Mouse (Mus musculus): ENCODE data around the gene Nsd1. TPM values are rescaled to one million over a fixed set of nuclear protein-coding genes. Genes with fewer than 3 reads are reported as not detected.

Nsd1 gene
- polyA plus RNA-seq (2012; rRNA removed): 51.9 and 60.8 TPM in 2 replicates

DNA sequence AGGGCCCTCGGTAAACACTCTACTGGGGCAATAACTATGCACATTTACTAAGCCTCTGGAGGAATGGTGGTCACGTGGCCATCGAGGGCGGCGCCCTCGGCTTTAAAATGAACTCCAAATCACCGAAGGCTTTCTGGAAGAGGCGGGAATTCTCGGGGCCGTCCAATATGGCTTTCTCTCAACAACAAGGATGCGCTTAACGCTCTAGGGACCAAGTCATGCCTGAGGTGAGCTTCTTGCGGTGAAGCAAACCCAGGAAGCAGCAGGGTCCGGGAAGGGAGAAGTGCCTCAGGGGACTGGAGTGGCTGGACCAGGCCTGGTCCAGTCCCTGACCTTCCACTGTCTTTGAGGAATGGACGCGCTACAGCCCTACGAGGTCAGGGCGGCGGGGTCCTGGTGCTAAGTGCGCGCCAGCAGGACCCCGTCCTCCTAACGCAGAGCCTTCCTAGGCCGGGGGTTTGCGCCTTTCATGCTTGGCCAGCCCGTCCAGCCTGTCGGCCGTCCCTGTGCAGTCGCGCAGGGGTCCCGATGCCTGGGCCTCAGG is at the start of gene Nsd1:
TSS of gene Nsd1 (plus strand) at position 134 of the 544 bp plus-strand sequence.

DNA sequence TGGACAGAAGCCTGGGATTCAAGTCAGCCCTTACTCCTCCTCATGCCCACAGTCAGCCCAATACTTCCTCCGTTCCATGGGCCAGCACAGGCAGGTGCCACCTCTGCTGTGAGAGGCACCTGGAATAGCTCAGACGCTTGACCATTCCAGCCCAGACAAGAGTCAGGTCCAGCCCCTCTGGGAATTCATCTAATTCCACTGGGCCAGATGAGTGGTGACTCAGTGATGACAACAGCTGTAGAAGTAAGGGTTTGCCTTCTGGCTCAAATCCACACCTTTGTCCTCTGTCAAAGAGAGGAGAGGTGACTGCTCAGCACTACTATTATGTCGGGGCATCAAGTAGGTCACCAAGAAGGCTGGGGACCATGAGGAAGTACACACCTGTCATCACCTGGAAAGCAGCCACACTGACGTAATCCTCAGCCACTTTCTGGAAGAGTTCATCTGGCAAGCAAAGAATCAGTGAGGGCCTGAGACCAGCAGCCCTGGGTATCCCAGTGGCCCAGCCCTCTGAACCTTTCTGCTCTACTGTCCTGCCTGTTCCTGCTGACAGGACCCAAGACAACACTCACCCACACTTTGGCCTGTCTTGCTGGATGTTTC is 110.5 kb downstream of the Nsd1 start, which contains the start of gene Prelid1:
TSS of gene Prelid1 (plus strand) at position 570 of the 603 bp plus-strand sequence.

DNA sequence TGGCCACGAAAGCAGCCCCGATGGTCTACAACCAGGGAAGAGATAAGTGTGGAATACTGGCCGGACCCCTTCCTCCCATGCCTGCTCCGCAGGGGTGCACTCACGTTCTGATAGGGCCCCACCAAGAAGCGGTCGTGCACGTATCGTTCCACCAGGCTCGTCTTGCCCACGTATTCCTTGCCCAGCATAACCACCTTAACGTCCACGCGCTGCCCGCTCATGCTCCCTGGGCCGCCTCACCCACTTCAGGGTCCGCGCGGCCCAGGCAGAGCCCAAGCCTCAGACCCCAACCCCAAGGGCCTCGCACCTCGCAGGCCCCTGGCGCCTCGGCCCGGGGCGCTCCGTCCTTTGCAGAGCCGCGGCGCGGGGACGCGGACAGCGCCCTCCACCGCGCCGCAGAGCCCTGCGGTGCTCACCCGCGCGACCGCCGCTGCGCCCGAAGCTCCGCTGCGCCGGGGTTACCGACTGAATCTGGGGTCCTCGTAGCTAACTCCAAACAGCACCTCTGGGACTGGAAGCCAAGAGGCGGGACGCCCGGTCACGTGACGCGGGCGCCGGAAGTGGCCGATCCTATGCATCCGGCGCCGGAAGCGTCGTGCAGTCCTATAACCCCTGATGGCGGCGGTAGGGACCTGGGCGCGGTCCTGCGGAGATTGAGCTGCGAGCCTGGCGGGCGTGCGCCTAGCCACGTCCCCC is 112.0 kb downstream of the Nsd1 start, which contains the start of gene Rab24:
TSS of gene Rab24 (minus strand) at position 513 of the 696 bp plus-strand sequence.

DNA sequence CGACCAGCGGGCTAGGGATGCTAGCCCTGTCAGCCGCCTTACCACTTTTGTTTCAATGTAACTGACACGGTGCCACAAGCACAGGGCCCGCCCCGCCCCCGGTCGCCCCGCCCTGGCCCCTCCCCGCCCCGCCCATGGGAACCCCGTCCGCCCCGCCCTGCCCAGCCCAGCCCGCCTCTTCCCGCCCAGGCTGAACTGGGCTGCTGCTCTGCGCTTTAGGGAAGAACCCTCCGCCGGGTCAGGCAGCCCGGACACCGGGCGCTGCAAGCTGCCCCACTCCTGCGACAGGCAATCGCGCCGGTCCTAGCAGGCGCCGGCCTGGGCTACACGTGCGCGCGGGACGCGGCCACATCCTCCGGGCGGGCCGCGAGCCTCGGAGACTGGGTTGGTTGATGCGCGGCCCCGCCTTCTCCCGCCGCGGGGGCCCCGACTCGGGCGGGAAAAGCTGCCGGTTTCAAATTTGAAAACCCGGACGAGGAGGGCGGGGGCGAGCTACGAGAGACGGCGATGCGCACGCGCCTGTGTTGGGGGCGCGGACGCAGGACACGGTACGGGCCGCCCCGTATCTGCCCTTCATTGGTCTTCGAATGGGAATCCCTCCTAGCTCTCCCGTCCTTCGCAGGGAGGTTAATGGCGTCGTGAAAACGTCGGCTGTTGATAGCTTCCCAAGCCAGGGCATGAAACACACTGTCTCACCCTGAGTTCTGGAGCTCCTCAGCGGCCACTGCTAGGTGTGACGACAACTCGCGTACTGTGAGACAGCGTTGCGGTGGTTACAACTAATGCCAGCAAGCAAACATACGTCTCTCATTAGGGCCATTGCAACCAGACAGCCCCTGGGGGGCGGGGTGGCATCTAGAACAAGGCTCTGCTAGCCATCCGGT is 120.3 kb downstream of the Nsd1 start, which contains the start of gene Mxd3:
TSS of gene Mxd3 (minus strand) at position 141 of the 884 bp plus-strand sequence.

GRCm38 (mm10) chr13:55362453-55363060 is 153.0 kb downstream of the Nsd1 start, which contains the start of gene Lman2:
Gene Lman2 (minus strand): TSS chr13:55362783.

Other genes starting within 250 kb of the Nsd1 start
- gene Hk3, start 188.4 kb upstream of the Nsd1 start, polyA plus RNA-seq (2012; rRNA removed): 1.0 and 1.5 TPM in 2 replicates
- gene Uimc1, start 109.5 kb upstream of the Nsd1 start, polyA plus RNA-seq (2012; rRNA removed): 30.2 and 37.4 TPM in 2 replicates
- gene Zfp346, start 104.5 kb upstream of the Nsd1 start, polyA plus RNA-seq (2012; rRNA removed): 42.7 and 47.3 TPM in 2 replicates
- not detected in 2 replicates for gene Gm17617, start 76.2 kb upstream of the Nsd1 start, polyA plus RNA-seq (2012; rRNA removed)
- gene Fgfr4, start 57.1 kb upstream of the Nsd1 start, polyA plus RNA-seq (2012; rRNA removed): 1.00 and 6.8 TPM in 2 replicates
- 250 and 287 TPM in 2 replicates for gene Prelid1, start 110.7 kb downstream of the Nsd1 start, polyA plus RNA-seq (2012; rRNA removed)
- 125 and 186 TPM in 2 replicates for gene Rab24, start 112.2 kb downstream of the Nsd1 start, polyA plus RNA-seq (2012; rRNA removed)
- gene Mxd3, start 120.0 kb downstream of the Nsd1 start, polyA plus RNA-seq (2012; rRNA removed): 38.5 and 43.5 TPM in 2 replicates
- 69.7 and 78.2 TPM in 2 replicates for gene Lman2, start 153.0 kb downstream of the Nsd1 start, polyA plus RNA-seq (2012; rRNA removed)
- 0.42 and 0.62 TPM in 2 replicates for gene Rgs14, start 159.9 kb downstream of the Nsd1 start, polyA plus RNA-seq (2012; rRNA removed)
- gene Slc34a1, start 188.4 kb downstream of the Nsd1 start, polyA plus RNA-seq (2012; rRNA removed): 0.12 TPM in 1 of 2 replicates, not detected in the other
- not detected in 2 replicates for gene Pfn3, start 205.4 kb downstream of the Nsd1 start, polyA plus RNA-seq (2012; rRNA removed)
- 1.5 and 2.4 TPM in 2 replicates for gene F12, start 217.0 kb downstream of the Nsd1 start, polyA plus RNA-seq (2012; rRNA removed)
- 81.0 and 83.8 TPM in 2 replicates for gene Grk6, start 235.3 kb downstream of the Nsd1 start, polyA plus RNA-seq (2012; rRNA removed)